Mouse (Mus musculus) neural tube, embryonic 14.5 days (tissue): ENCODE measurements at regions not wholly inside any gene's neighbourhood (a gene's known extent, or its start where the extent isn't known, plus 50 kb on each side); places are given as distances from the start of the nearest gene placed in this dataset.
"Not testable (repeated sequence)": the region's sequence is repeated elsewhere in the genome, so short reads cannot be mapped to it uniquely, and the experiment has no call there.

Source experiments
- ATAC-seq: fragments of 200-750 bp; cut with Nextera tagmentation; 2 replicates; pipeline ENCODE4 v1.8.0; 2017; ENCODE audit warnings: low read depth, mild to moderate bottlenecking, moderate TSS enrichment, moderate library complexity
- H3K27ac ChIP-seq: fragments of 300-500 bp; sonication (generic); 2 replicates; pipeline ENCODE4 v1.5.1; 2014; ENCODE audit warnings: low read depth, mild to moderate bottlenecking, control low read depth, low read length, moderate library complexity, mixed read lengths
- H3K27me3 ChIP-seq: fragments of 300-500 bp; sonication (generic); 2 replicates; pipeline ENCODE4 v1.6.1; 2014; ENCODE audit warnings: low read length; ENCODE audit not compliant: control insufficient read depth, insufficient read depth
- H3K36me3 ChIP-seq: fragments of 300-500 bp; sonication (generic); 2 replicates; pipeline ENCODE4 v1.6.1; 2014; ENCODE audit warnings: low read length, mixed read lengths; ENCODE audit not compliant: control insufficient read depth, insufficient read depth
- H3K4me1 ChIP-seq: fragments of 300-500 bp; sonication (generic); 2 replicates; pipeline ENCODE4 v1.6.1; 2014; ENCODE audit warnings: low read length; ENCODE audit not compliant: control insufficient read depth, insufficient read depth
- H3K4me2 ChIP-seq: fragments of 300-500 bp; sonication (generic); 2 replicates; pipeline ENCODE4 v1.6.1; 2014; ENCODE audit warnings: mild to moderate bottlenecking, low read depth, low read length, control low read depth
- H3K4me3 ChIP-seq: fragments of 300-500 bp; sonication (generic); 2 replicates; pipeline ENCODE4 v1.5.1; 2014; ENCODE audit warnings: low read depth, low read length, control low read depth, mixed read lengths
- H3K9ac ChIP-seq: fragments of 300-500 bp; sonication (generic); replicated peaks from 2 replicates; pipeline ENCODE4 v1.6.1; 2014; ENCODE audit warnings: low read depth, mild to moderate bottlenecking, control low read depth, low read length, mixed read lengths
- H3K9me3 ChIP-seq: fragments of 300-500 bp; sonication (generic); 2 replicates; pipeline ENCODE4 v1.6.1; 2016; ENCODE audit warnings: low read length; ENCODE audit not compliant: control insufficient read depth
- WGBS: fragments of 180-500 bp; shearing (Covaris S2); extraction: QIAGEN DNeasy Blood & Tissue Kit; methylation state at CpG from one replicate; pipeline ENCODE4 v1.1.7; 2014; 5-methylcytosine and 5-hydroxymethylcytosine counted together

DNA sequence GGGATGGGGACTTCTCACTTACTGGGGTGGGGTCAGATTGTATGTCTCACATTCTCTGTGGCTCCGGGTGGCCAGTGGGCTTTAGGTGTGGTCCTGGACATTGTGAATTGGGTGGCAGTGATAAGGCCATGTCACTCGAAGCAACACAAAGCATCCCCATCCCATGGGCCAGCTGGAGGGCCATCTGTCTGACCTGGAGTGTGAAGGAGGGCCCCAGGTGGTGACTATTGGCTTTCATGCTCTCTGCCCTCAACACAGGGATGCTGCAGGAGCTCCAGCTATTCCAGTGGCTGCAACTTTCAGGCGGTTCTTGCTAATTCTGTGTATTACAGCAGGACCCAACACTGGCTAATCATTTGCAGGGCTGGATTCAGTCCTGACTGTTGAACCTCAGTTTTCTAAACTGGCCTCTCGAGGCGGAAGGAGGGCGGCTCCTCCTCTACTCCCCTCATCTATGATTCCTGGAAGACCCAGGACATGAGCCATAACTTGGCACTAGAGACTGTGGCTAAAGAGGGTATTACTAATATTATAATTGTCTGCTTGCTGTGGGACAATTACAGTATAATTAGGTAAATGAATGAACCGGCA lies 64.1 kb downstream of the 9530068E07Rik start:
- ATAC-seq, result no peak
- H3K36me3 ChIP-seq, result no peaks in the 10 kb centered on the region

DNA sequence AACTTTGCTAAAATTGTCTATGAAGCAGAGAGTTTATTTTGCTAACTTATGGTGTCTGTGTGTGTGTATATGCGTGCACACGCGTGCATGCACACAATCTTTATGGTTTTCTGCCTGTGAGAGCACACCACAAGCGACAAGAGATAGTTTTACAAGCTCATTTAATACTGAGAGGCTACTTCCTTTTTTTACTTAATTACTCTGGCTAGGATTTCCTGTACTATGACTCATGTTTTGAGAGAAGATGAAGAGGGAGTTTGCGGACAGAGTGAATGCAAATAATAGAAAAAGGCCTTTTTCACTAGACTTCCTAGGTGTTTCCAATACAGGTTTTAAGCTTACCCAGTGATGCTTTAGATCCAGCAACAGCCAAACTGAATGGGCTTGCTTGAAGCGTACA lies 74.9 kb downstream of the 9530068E07Rik start:
- 88% methylated on average over 6 of the region's 6 CpGs for WGBS

More for the DNA sequence above, 64.1 kb downstream of the 9530068E07Rik start:
- WGBS, result 53% methylated on average over 7 of the region's 7 CpGs
- Histone ChIP-seq H3K4me3 (no peak overlapping the region), H3K9ac (no peak overlapping the region), H3K4me2 (no peak overlapping the region), H3K27ac (no peak overlapping the region), H3K9me3 (no peaks in the 10 kb centered on the region), H3K27me3 (no peaks in the 10 kb centered on the region), H3K4me1 (no peaks in the 10 kb centered on the region)

DNA sequence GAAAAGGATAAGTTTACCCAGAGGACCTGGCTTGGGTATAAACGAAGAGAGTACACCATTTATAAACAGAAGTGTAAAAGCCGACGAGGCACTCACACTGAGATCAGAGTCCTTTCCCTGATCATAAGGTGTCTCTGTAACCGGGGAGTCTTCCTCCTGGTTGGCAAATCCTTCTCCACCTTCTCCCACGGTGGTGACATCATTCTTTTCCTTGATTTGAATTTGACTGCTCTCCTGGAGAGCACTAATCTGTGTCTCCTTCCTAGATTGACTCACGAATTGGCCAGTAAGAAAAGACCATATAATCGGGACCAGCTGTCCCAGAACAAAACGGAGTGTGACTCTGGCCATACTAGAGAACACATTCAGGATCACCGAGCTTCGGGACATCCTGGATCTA lies 83.9 kb downstream of the 9530068E07Rik start:
- not testable (repeated sequence) for H3K27me3 ChIP-seq, H3K4me2 ChIP-seq, H3K4me3 ChIP-seq, H3K9ac ChIP-seq, H3K4me1 ChIP-seq, H3K27ac ChIP-seq, ATAC-seq, H3K36me3 ChIP-seq, H3K9me3 ChIP-seq
- 57% methylated on average over 10 of the region's 10 CpGs for WGBS

More for the DNA sequence above, 74.9 kb downstream of the 9530068E07Rik start:
- not testable (repeated sequence) for H3K27me3 ChIP-seq, H3K9ac ChIP-seq, H3K4me2 ChIP-seq, ATAC-seq, H3K27ac ChIP-seq, H3K4me3 ChIP-seq, H3K4me1 ChIP-seq, H3K9me3 ChIP-seq, H3K36me3 ChIP-seq

DNA sequence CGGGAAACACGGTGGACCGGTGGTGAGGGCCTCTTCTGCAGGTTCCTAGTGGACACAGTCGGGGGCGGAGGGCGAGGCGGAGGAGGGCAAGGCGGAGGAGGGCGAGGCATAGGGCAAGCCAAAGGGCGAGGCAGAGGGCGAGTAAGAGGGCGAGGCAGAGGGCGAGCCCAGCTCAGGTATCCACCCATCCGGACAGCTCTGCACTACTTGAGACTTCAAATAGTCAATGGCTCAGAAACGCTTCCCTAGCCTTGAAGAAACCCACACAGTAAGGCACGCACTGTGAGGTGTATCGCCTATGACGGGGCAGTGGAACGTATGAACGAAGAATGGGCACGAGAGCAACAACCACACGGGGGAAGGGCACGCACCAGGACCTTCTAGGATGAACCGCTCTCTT lies 84.5 kb downstream of the 9530068E07Rik start:
- not testable (repeated sequence) for H3K4me3 ChIP-seq, H3K36me3 ChIP-seq, ATAC-seq, H3K4me1 ChIP-seq, H3K9me3 ChIP-seq, H3K27me3 ChIP-seq, H3K27ac ChIP-seq, H3K4me2 ChIP-seq, H3K9ac ChIP-seq
- 92% methylated on average over 20 of the region's 24 CpGs for WGBS

DNA sequence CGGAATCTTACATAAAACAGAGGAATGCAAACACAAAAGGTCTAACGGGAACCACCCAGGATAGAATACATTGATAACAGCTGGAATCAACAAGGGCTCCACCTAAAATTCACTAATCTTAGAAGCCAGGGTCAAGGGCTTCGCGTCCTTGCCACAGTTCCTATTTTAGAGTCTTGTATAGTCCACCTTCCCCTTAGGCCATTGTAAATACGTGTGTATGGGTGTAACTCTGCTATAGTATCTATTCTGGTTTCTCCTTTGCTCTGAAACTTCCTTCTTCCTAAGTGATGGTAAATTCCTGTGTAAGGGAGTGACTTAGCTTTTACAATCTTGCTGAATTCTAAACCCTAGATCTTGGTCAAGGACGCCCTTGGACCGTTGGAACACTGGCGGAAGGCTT lies 87.3 kb downstream of the 9530068E07Rik start:
- H3K9ac ChIP-seq, H3K9me3 ChIP-seq, H3K36me3 ChIP-seq, H3K4me2 ChIP-seq, H3K4me1 ChIP-seq, H3K4me3 ChIP-seq, H3K27ac ChIP-seq, ATAC-seq, H3K27me3 ChIP-seq: not testable (repeated sequence)
- 91% methylated on average over 5 of the region's 8 CpGs for WGBS

DNA sequence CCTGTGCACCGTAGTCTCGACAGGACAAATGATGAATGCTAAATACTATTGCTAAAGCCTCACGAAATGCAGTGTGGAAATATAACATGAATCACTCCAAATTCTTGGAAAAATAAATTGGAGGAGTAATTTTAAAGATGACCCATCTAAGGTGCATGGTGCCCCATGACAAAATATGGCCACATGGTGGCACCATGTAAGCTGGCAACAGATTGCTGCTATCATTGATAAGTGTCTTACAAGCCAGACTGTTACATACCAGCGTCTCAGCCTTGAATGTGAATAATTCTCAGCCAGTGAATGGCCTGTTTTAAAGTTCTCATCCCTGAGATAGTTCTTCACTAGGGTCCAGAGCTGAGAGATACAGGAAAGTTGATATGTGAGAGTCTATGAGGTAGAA lies 92.3 kb downstream of the 9530068E07Rik start:
- H3K4me1 ChIP-seq, H3K36me3 ChIP-seq, H3K27ac ChIP-seq, H3K9ac ChIP-seq, H3K27me3 ChIP-seq, ATAC-seq, H3K4me3 ChIP-seq, H3K4me2 ChIP-seq, H3K9me3 ChIP-seq: not testable (repeated sequence)
- WGBS, result 71% methylated on average over 4 of the region's 4 CpGs

DNA sequence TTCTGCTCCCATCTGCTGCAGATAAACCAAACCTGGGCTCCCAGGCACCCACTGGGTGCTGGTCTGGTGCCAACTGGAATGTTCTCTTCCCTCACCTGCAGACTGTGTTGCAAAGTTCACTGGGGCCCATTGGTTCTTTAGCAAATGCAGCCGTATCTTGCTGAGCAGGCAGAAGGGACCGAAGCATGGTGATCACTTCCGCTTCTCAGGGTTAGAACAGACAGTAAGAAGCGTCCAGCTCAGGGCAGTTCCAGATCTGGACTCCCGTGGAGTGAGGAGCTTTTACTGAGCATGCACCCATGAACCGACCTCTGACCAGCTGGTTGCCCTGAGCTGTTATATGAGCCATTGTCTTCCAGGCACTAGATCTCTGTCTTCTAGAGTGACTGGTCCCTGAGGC lies 97.1 kb downstream of the 9530068E07Rik start:
- no peaks in the 10 kb centered on the region for H3K27me3 ChIP-seq
- no peaks in the 10 kb centered on the region for H3K9me3 ChIP-seq
- no peak overlapping the region for H3K4me2 ChIP-seq
- no peak overlapping the region for H3K27ac ChIP-seq
- H3K4me3 ChIP-seq, result no peak overlapping the region
- H3K4me1 ChIP-seq, result no peaks in the 10 kb centered on the region
- no peak for ATAC-seq
- WGBS, result 82% methylated on average over 6 of the region's 6 CpGs
- no peak overlapping the region for H3K9ac ChIP-seq
- H3K36me3 ChIP-seq, result no peaks in the 10 kb centered on the region

DNA sequence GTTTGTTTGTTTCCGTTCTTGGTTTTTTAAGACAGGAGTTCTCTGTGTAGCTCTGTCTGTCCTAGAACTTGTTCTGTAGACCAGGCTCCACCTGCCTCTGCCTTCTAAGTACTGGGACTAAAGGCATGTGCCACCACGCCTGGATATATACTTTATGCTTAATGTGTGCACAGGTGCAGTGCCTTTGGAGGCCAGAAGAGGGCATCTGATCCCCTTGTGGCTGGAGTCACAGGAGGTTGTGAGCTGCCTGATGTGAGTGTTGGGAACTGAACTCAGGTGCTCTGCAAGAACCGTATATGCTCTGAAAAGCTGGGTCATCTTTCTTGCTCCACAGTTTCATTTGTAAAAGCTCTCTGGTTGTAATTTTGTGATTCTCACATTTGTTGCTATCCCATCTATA lies 100.7 kb downstream of the 9530068E07Rik start:
- Histone ChIP-seq H3K27me3 (no peaks in the 10 kb centered on the region), H3K9ac (no peak overlapping the region), H3K4me1 (no peaks in the 10 kb centered on the region), H3K9me3 (no peaks in the 10 kb centered on the region), H3K36me3 (no peaks in the 10 kb centered on the region), H3K4me2 (no peak overlapping the region), H3K27ac (no peak overlapping the region), H3K4me3 (no peak overlapping the region)
- no peak for ATAC-seq
- over 99% methylated on average over 3 of the region's 3 CpGs for WGBS

DNA sequence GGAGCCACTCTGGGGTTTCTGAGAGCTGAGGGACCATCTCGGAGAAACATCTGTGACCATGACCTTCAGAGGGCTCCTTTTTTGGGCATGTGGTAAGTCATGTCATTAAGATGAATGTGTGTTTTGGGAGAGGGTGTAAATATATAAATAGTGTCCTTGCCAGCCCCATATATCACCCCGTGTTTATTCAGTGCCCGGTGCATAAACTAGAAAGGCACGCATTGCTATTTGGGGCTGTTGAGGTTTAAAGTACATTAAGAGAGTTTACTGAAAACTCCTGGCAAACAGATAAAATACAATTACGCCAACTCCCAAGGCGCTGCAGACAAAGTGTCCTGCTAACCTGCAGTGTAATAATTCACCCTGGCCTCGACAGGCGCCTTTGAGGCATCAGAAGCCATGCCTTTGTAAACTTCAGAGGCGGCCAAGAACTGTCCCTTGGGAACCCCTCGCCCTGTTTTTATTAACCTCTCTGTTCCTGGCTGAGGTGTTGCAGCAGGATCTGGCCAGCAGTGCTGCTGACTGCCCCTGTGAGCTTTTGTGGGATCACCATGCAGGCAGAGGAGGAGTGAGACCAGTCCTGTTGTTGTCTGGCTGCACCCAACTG lies 106.6 kb downstream of the 9530068E07Rik start:
- H3K9me3 ChIP-seq, result no peaks in the 10 kb centered on the region
- no peaks in the 10 kb centered on the region for H3K27me3 ChIP-seq
- no peak overlapping the region for H3K27ac ChIP-seq
- H3K4me1 ChIP-seq, result no peaks in the 10 kb centered on the region
- H3K9ac ChIP-seq, result no peak overlapping the region
- 12% methylated on average over 10 of the region's 10 CpGs for WGBS
- H3K36me3 ChIP-seq, result no peaks in the 10 kb centered on the region
- ATAC-seq, result peak; percentile 49; the same call in 1 of the 2 replicates
- H3K4me3 ChIP-seq, result no peak overlapping the region
- H3K4me2 ChIP-seq, result no peak overlapping the region
